Comparison of ENCODE assay signal across 19 mouse cellular contexts in the genomic region with DNA sequence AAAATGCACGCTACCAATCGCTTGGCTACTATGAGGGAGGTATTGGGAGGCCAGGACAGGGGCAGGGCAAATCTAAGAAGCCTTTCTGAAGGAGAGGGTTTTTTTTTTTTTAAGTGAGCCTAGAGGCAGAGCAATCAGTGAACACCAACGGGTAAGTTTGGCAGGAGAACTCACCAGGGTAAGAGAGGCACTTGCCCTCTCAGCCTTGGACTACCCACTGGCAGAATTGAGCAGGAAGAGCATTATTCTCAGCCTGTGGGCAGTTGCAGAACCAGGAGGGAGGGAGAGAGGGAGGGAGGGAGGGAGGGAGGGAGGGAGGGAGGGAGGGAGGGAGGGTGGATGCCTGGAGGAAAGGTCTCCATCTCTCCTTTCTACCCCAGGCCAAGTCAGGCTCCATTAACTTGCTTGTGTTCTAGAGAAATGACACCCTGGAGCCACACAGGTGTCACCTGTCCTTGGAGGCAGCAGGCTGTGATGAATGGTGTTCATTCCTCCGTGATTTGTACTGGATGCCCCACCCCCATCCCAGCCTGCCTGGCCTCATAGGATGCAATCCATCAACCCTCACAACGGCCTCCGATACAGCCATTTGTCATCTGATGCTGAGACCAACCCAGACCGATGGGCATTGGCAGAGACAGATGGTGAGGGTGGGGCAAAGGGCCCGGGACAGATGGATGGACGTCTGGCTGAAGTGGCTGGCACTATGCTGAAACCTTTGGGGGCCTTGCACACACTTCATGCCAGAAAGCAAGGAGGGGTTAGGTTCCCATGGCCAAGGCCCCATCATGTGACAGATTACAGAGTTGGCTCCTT. TPM values are rescaled to one million over a fixed set of nuclear protein-coding genes. Genes with fewer than 3 reads are reported as not detected.
DNase-seq lines count a peak whose midpoint lies in the region; ATAC-seq lines count a peak whose summit lies in the region.
"Had no signal": no experiment of that assay in that cellular context is flagged by ENCODE, and none has a peak within 500 bp of the region (broad histone marks: within the 10 kb centered on the region; RNA-seq: fewer than 3 reads in every experiment).

No protein-coding gene starts in this region.

- DNase-seq in adrenal gland, postnatal 14 days: peak; percentile 18
- no peak for DNase-seq in adrenal gland, postnatal 36 days
- DNase-seq in embryo, embryonic 10 days (ENCODE audit: low spot score): peak; percentile 37
- peak; percentile 36 for DNase-seq in mesoderm, embryonic 11.5 days (ENCODE audit: low read depth, low spot score)
- no peak for DNase-seq in frontal cortex, postnatal 25 days (ENCODE audit: low spot score in 2 of 2)
- DNase-seq in thymus, postnatal 0 days (ENCODE audit: low spot score): no peak
- DNase-seq in layer of hippocampus, postnatal 25 days (ENCODE audit: extremely low spot score in 1 of 2, low spot score in 1 of 2): no peak
- DNase-seq: gastrocnemius, postnatal 36 days; lung, adult 18-20 months; thymus, postnatal 4 days had no signal

- peak; percentile 84 for ATAC-seq in cerebellum, adult (ENCODE audit: insufficient number of reproducible peaks, low FRiP score, low TSS enrichment)
- ATAC-seq: forebrain, embryonic 13.5 days; inflammation-experienced regulatory T-cells, adult 6 months had no signal

RNA-seq across cellular contexts. Expression of a gene that starts 22.4 kb away (rescaled TPM):
- total RNA-seq in adrenal gland, postnatal 14 days (2021): 0.15 TPM in 1 of 2 replicates, not detected in the other
- total RNA-seq in adrenal gland, postnatal 36 days (2021): under 1 TPM in 1 of 2 experiments, not detected in 1; 0.10 TPM
- 0.05 TPM in 1 of 2 replicates, not detected in the other for polyA plus RNA-seq in thymus, postnatal 0 days (2015; fragmentation: Nextera tagmentation; extraction: Ambion mirVana)
- 1 to 10 TPM; 6.4 to 6.8 TPM for total RNA-seq in layer of hippocampus, postnatal 25 days (2021)
- total RNA-seq: gastrocnemius, postnatal 36 days; megakaryocyte progenitor cell, adult 5-6 weeks had no signal
- polyA plus RNA-seq: heart, embryonic 14.5 days; inflammation-experienced regulatory T-cells, adult 6 months; myocyte had no signal

RNA-seq across cellular contexts. Expression of a gene that starts 31.1 kb away (rescaled TPM):
- total RNA-seq in adrenal gland, postnatal 14 days (2021): not detected in 2 replicates
- not detected for total RNA-seq in adrenal gland, postnatal 36 days (2021)
- not detected in 2 replicates for polyA plus RNA-seq in thymus, postnatal 0 days (2015; fragmentation: Nextera tagmentation; extraction: Ambion mirVana)
- total RNA-seq in layer of hippocampus, postnatal 25 days (2021): not detected
- total RNA-seq: gastrocnemius, postnatal 36 days; layer of hippocampus, adult 8-10 months; megakaryocyte progenitor cell, adult 5-6 weeks had no signal
- polyA plus RNA-seq: embryonic facial prominence, embryonic 13.5 days; forebrain, embryonic 13.5 days; heart, embryonic 14.5 days; inflammation-experienced regulatory T-cells, adult 6 months; limb, embryonic 10.5 days; myocyte had no signal

Comparison
In these comparisons a context has a peak if more than half of its experiments do, and no peak if none do; other contexts are left out.
1. DNase-seq: peak in adrenal gland, postnatal 14 days (single experiment), embryo, embryonic 10 days (single experiment) and mesoderm, embryonic 11.5 days (single experiment); none in adrenal gland, postnatal 36 days (0 of 2), frontal cortex, postnatal 25 days (0 of 2), thymus, postnatal 0 days (single experiment) and layer of hippocampus, postnatal 25 days (0 of 2).